Mouse (Mus musculus): ENCODE measurements at regions not wholly inside any gene's neighbourhood (a gene's known extent, or its start where the extent isn't known, plus 50 kb on each side); places are given as distances from the start of the nearest gene placed in this dataset.

GRCm38 (mm10) chr12:39123391-39124095 lies 344.4 kb downstream of the Etv1 start:
- no peak overlapping the region for H3K27ac ChIP-seq
- no peak overlapping the region for H3K4me3 ChIP-seq
- no peaks in the 10 kb centered on the region for H3K27me3 ChIP-seq (ENCODE audit: poor library complexity, severe bottlenecking)
- H3K36me3 ChIP-seq (replicated peaks) = no peaks in the 10 kb centered on the region
- no peaks in the 10 kb centered on the region for H3K4me1 ChIP-seq
- H3K9me3 ChIP-seq = no peaks in the 10 kb centered on the region
- DNase-seq (ENCODE audit: extremely low spot score, low spot score) = no peak
- WGBS = 89% methylated on average over 3 of the region's 3 CpGs

- H3K27me3 ChIP-seq (ENCODE audit: poor library complexity, severe bottlenecking) = no peaks in the 10 kb centered on the region
- H3K4me1 ChIP-seq = no peaks in the 10 kb centered on the region
- H3K9me3 ChIP-seq = no peaks in the 10 kb centered on the region
- no peak overlapping the region for H3K4me3 ChIP-seq
- H3K36me3 ChIP-seq (replicated peaks) = no peaks in the 10 kb centered on the region
- H3K27ac ChIP-seq = no peak overlapping the region
- WGBS = 81% methylated on average over 6 of the region's 6 CpGs
- DNase-seq (ENCODE audit: extremely low spot score, low spot score) = no peak
Observed at GRCm38 (mm10) chr12:39154689-39155088, 375.5 kb downstream of the Etv1 start.

GRCm38 (mm10) chr12:39176958-39177357 lies 397.8 kb downstream of the Etv1 start:
- no peaks in the 10 kb centered on the region for H3K36me3 ChIP-seq (replicated peaks)
- H3K4me1 ChIP-seq = no peaks in the 10 kb centered on the region
- H3K27me3 ChIP-seq (ENCODE audit: poor library complexity, severe bottlenecking) = no peaks in the 10 kb centered on the region
- no peaks in the 10 kb centered on the region for H3K9me3 ChIP-seq
- WGBS = 88% methylated on average over 4 of the region's 4 CpGs
- H3K27ac ChIP-seq = no peak overlapping the region
- no peak overlapping the region for H3K4me3 ChIP-seq
- no peak for DNase-seq (ENCODE audit: extremely low spot score, low spot score)

GRCm38 (mm10) chr12:39224073-39224472 lies 444.9 kb downstream of the Etv1 start:
- no peaks in the 10 kb centered on the region for H3K9me3 ChIP-seq
- H3K4me1 ChIP-seq = no peaks in the 10 kb centered on the region
- no peaks in the 10 kb centered on the region for H3K36me3 ChIP-seq (replicated peaks)
- no peak overlapping the region for H3K4me3 ChIP-seq
- 63% methylated on average over 4 of the region's 4 CpGs for WGBS
- no peaks in the 10 kb centered on the region for H3K27me3 ChIP-seq (ENCODE audit: poor library complexity, severe bottlenecking)
- DNase-seq (ENCODE audit: extremely low spot score, low spot score) = no peak
- no peak overlapping the region for H3K27ac ChIP-seq

GRCm38 (mm10) chr12:39256605-39257004 lies 477.4 kb downstream of the Etv1 start:
- 89% methylated on average over 6 of the region's 6 CpGs for WGBS
- Histone ChIP-seq H3K9me3 (no peaks in the 10 kb centered on the region), H3K36me3 (replicated peaks) (no peaks in the 10 kb centered on the region), H3K4me1 (no peaks in the 10 kb centered on the region), H3K27me3 (ENCODE audit: poor library complexity, severe bottlenecking) (no peaks in the 10 kb centered on the region), H3K4me3 (no peak overlapping the region), H3K27ac (no peak overlapping the region)
- DNase-seq (ENCODE audit: extremely low spot score, low spot score) = no peak

GRCm38 (mm10) chr12:39257571-39257970 lies 478.4 kb downstream of the Etv1 start:
- no peak for DNase-seq (ENCODE audit: extremely low spot score, low spot score)
- Histone ChIP-seq H3K36me3 (replicated peaks) (no peaks in the 10 kb centered on the region), H3K4me3 (no peak overlapping the region), H3K27ac (no peak overlapping the region), H3K27me3 (ENCODE audit: poor library complexity, severe bottlenecking) (no peaks in the 10 kb centered on the region), H3K4me1 (no peaks in the 10 kb centered on the region), H3K9me3 (no peaks in the 10 kb centered on the region)
- 93% methylated on average over 1 of the region's 1 CpGs for WGBS

GRCm38 (mm10) chr12:39289676-39290075 lies 510.5 kb downstream of the Etv1 start:
- no peak for DNase-seq (ENCODE audit: extremely low spot score, low spot score)
- no peaks in the 10 kb centered on the region for H3K9me3 ChIP-seq
- H3K4me1 ChIP-seq = no peaks in the 10 kb centered on the region
- 88% methylated on average over 2 of the region's 2 CpGs for WGBS
- H3K4me3 ChIP-seq = no peak overlapping the region
- no peaks in the 10 kb centered on the region for H3K27me3 ChIP-seq (ENCODE audit: poor library complexity, severe bottlenecking)
- H3K27ac ChIP-seq = no peak overlapping the region
- no peaks in the 10 kb centered on the region for H3K36me3 ChIP-seq (replicated peaks)

- WGBS = 53% methylated on average over 13 of the region's 13 CpGs
- peak; percentile 16 for DNase-seq (ENCODE audit: extremely low spot score, low spot score)
- H3K9me3 ChIP-seq = no peaks in the 10 kb centered on the region
- no peak overlapping the region for H3K4me3 ChIP-seq
- peaks cover 14% of the 10 kb centered on the region for H3K4me1 ChIP-seq
- H3K36me3 ChIP-seq (replicated peaks) = no peaks in the 10 kb centered on the region
- 0 out of 2 replicates have a peak overlapping the region, but pooled peaks have one; percentile 11 for H3K27ac ChIP-seq
- no peaks in the 10 kb centered on the region for H3K27me3 ChIP-seq (ENCODE audit: poor library complexity, severe bottlenecking)
Observed at GRCm38 (mm10) chr12:39301351-39302212, 522.4 kb downstream of the Etv1 start.

- Histone ChIP-seq H3K36me3 (replicated peaks) (no peaks in the 10 kb centered on the region), H3K27ac (no peak overlapping the region), H3K27me3 (ENCODE audit: poor library complexity, severe bottlenecking) (no peaks in the 10 kb centered on the region), H3K4me1 (peaks cover 14% of the 10 kb centered on the region), H3K9me3 (no peaks in the 10 kb centered on the region), H3K4me3 (no peak overlapping the region)
- no peak for DNase-seq (ENCODE audit: extremely low spot score, low spot score)
- WGBS = 71% methylated on average over 2 of the region's 2 CpGs
Observed at GRCm38 (mm10) chr12:39302213-39302591, 523.0 kb downstream of the Etv1 start.

- Histone ChIP-seq H3K27ac (no peak overlapping the region), H3K9me3 (no peaks in the 10 kb centered on the region), H3K36me3 (replicated peaks) (no peaks in the 10 kb centered on the region), H3K27me3 (ENCODE audit: poor library complexity, severe bottlenecking) (no peaks in the 10 kb centered on the region), H3K4me3 (no peak overlapping the region), H3K4me1 (no peaks in the 10 kb centered on the region)
- 73% methylated on average over 1 of the region's 1 CpGs for WGBS
- DNase-seq (ENCODE audit: extremely low spot score, low spot score) = no peak
Observed at GRCm38 (mm10) chr12:39307746-39308145, 528.6 kb downstream of the Etv1 start.

- WGBS = 91% methylated on average over 3 of the region's 3 CpGs
- Histone ChIP-seq H3K9me3 (no peaks in the 10 kb centered on the region), H3K27ac (no peak overlapping the region)
Observed at GRCm38 (mm10) chr12:39309905-39310304, 530.7 kb downstream of the Etv1 start.

GRCm38 (mm10) chr12:39317229-39317628 lies 538.0 kb downstream of the Etv1 start:
- Histone ChIP-seq H3K36me3 (replicated peaks) (no peaks in the 10 kb centered on the region), H3K4me3 (no peak overlapping the region), H3K9me3 (no peaks in the 10 kb centered on the region), H3K27ac (no peak overlapping the region), H3K27me3 (ENCODE audit: poor library complexity, severe bottlenecking) (no peaks in the 10 kb centered on the region), H3K4me1 (no peaks in the 10 kb centered on the region)
- WGBS = 87% methylated on average over 4 of the region's 4 CpGs
- DNase-seq (ENCODE audit: extremely low spot score, low spot score) = no peak

More at GRCm38 (mm10) chr12:39309905-39310304, 530.7 kb downstream of the Etv1 start:
- Histone ChIP-seq H3K4me1 (no peaks in the 10 kb centered on the region), H3K36me3 (replicated peaks) (no peaks in the 10 kb centered on the region), H3K27me3 (ENCODE audit: poor library complexity, severe bottlenecking) (no peaks in the 10 kb centered on the region), H3K4me3 (no peak overlapping the region)
- DNase-seq (ENCODE audit: extremely low spot score, low spot score) = no peak

- H3K4me3 ChIP-seq = no peak overlapping the region
- H3K27ac ChIP-seq = no peak overlapping the region
- DNase-seq (ENCODE audit: extremely low spot score, low spot score) = no peak
- WGBS = 86% methylated on average over 1 of the region's 1 CpGs
- H3K9me3 ChIP-seq = no peaks in the 10 kb centered on the region
- no peaks in the 10 kb centered on the region for H3K27me3 ChIP-seq (ENCODE audit: poor library complexity, severe bottlenecking)
- H3K4me1 ChIP-seq = no peaks in the 10 kb centered on the region
- H3K36me3 ChIP-seq (replicated peaks) = no peaks in the 10 kb centered on the region
Observed at GRCm38 (mm10) chr12:39321453-39321852, 542.3 kb downstream of the Etv1 start.
